Mouse (Mus musculus): ENCODE data around the gene Spdya. TPM values are rescaled to one million over a fixed set of nuclear protein-coding genes. Genes with fewer than 3 reads are reported as not detected.

The Spdya gene
- polyA plus RNA-seq (2012; rRNA removed) = 0.04 TPM in 1 of 2 replicates, not detected in the other

DNA sequence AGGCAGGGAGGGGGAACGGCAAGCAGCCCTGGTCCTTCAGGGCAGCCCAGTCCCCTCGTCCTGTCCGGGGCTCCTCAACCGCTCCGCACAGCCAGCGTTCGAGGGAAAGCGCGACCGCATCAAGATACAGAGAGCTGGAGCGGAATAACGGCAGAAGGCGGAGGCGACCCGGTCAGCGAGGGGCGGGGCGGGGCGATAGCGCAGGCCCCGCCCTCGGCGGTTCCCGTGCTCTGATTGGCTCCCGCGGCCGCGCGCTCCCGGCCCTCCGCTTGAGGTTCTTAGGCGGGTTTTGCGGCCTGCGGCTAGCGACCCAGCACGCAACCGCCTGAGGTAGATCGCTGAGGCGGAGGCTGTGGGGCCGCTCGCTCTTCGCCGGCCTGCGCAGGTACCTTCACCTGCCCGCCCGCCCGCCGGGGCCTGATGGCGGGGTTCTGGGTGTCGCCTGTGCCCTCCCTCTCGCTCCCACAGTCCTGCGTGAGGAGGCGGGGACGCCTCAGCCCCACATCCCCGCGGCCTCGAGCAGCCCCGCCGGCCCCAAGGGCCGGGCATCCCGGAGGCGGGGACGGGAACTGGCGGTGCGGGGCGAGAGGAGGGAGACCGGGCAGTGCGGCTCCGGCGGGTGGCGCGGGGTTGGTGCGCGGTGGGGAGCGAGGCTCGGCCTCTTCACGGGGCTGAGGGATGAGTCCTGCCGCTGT lies at the start of gene Spdya:
Gene Spdya, plus strand, starts transcription at position 305 of the 695 bp plus-strand sequence.

DNA sequence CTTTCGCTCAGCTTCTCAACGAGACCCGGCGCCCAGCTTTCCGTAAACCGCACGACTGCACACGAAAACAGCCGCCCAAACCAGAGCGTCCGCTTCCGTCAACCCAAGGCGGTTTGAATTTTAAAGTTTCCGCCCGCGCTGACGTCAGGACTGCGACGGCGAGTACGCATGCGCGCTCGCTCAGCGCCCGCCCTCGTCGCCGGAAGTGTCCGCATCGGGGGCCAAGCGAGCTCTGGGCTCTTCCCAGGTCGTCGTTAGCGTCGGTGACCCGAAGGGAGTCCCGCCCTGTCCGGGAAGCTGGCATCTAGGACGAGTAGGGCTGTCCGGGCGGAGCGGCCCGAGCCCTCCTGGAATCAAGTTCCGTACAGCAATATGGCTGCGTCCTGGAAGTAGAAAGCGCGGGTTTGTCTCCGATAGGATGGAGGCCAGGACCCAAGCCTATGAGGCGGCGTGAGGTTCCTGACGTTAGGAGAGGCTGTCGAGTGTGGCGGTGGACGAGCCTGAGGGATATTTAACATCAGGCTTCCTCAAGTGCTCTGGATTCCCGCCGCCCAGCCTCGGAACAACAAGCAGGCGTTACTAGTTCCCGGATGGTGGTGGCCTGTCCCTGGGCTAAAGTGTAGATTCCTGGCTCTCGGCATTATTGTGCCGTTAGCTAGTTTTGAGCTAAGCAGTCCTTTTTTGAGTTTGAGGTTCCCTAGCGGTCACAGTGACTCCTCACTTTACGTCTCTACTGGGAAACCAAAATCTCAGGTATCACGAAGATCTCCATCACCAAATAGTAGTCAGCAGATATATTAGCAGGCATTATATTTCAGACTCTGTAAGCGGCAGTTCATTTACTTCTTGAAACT lies 24.9 kb upstream of the Spdya start, which contains the start of gene Ndc80:
Gene Ndc80, minus strand, starts transcription at position 147 of the 854 bp plus-strand sequence.

DNA sequence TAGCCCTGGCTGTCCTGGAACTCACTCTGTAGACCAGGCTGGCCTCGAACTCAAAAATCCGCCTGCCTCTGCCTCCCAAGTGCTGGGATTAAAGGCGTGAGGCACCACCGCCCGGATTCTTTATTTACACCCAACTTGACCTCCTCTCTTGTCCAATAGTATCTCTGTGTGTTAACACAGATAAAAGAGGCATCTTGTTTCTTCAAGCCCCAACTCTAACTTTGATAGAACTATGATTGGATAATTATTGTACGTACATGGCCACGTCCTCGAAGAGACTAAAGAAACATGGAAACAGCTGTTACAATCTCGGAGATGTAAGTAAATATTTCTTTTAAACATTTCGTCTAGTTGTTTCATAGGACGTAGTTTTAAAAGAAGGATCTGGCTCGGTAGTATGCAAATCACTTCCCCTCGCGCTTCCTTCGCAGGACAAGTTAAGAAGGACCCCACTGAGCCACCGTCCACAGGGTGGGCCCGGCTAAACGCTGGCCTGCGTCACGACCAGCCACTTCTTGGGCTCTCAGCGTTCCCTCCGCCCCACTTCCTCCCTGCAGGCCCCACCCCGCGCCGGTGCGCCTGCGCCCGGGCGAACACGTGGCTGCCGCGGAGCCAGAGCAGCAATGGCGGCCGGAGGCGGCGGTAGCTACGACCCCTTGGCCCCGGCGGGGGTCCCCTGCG lies 63.9 kb downstream of the Spdya start, which contains the start of gene Wdr43:
Gene Wdr43, plus strand, starts transcription at position 258 of the 681 bp plus-strand sequence.

Other genes with a start within 250 kb of the Spdya start
- 6.5 and 7.6 TPM in 2 replicates for gene Emilin2, start 240.1 kb upstream of the Spdya start, polyA plus RNA-seq (2012; rRNA removed)
- gene Gm4707, start 92.1 kb upstream of the Spdya start, polyA plus RNA-seq (2012; rRNA removed) = 0.08 and 0.16 TPM in 2 replicates
- 0.71 and 0.94 TPM in 2 replicates for gene Smchd1, start 76.7 kb upstream of the Spdya start, polyA plus RNA-seq (2012; rRNA removed)
- gene Ndc80, start 25.2 kb upstream of the Spdya start, polyA plus RNA-seq (2012; rRNA removed) = 0.01 and 0.14 TPM in 2 replicates
- gene Wdr43, start 63.8 kb downstream of the Spdya start, polyA plus RNA-seq (2012; rRNA removed) = 1.0 and 1.6 TPM in 2 replicates
- gene Togaram2, start 121.2 kb downstream of the Spdya start, polyA plus RNA-seq (2012; rRNA removed) = 0.35 and 0.95 TPM in 2 replicates
- not detected in 2 replicates for gene Pcare, start 200.8 kb downstream of the Spdya start, polyA plus RNA-seq (2012; rRNA removed)
- gene Clip4, start 216.4 kb downstream of the Spdya start, polyA plus RNA-seq (2012; rRNA removed) = 2.6 and 3.6 TPM in 2 replicates

Measured in stomach, adult 2 months (tissue).